Mouse (Mus musculus) hindbrain, embryonic 12.5 days (tissue): ENCODE results near the gene Gm597. TPM values are rescaled to one million over a fixed set of nuclear protein-coding genes. Genes with fewer than 3 reads are reported as not detected.

ENCODE experiments used
- ATAC-seq: fragments of 200-750 bp; cut with Nextera tagmentation; 2 replicates; pipeline ENCODE4 v1.8.0; 2017; ENCODE audit warnings: moderate TSS enrichment; ENCODE audit not compliant: low FRiP score
- H3K27ac ChIP-seq: fragments of 300-500 bp; sonication (generic); 2 replicates; pipeline ENCODE4 v1.5.1; 2016; ENCODE audit warnings: mild to moderate bottlenecking
- H3K27me3 ChIP-seq: fragments of 300-500 bp; sonication (generic); 2 replicates; pipeline ENCODE4 v1.6.1; 2016; ENCODE audit warnings: mild to moderate bottlenecking
- H3K36me3 ChIP-seq: fragments of 300-500 bp; sonication (generic); 2 replicates; pipeline ENCODE4 v1.6.1; 2016; ENCODE audit warnings: mild to moderate bottlenecking
- H3K4me1 ChIP-seq: fragments of 300-500 bp; sonication (generic); 2 replicates; pipeline ENCODE4 v1.6.1; 2016
- H3K4me2 ChIP-seq: fragments of 300-500 bp; sonication (generic); replicated peaks from 2 replicates; pipeline ENCODE4 v1.6.1; 2016; ENCODE audit warnings: mild to moderate bottlenecking
- H3K4me3 ChIP-seq: fragments of 300-500 bp; sonication (generic); 2 replicates; pipeline ENCODE4 v1.5.1; 2016; ENCODE audit warnings: mild to moderate bottlenecking
- H3K9ac ChIP-seq: fragments of 300-500 bp; sonication (generic); 2 replicates; pipeline ENCODE4 v1.6.1; 2016; ENCODE audit warnings: mild to moderate bottlenecking, moderate library complexity
- H3K9me3 ChIP-seq: fragments of 300-500 bp; sonication (generic); replicated peaks from 2 replicates; pipeline ENCODE4 v1.6.1; 2016; ENCODE audit warnings: mild to moderate bottlenecking
- WGBS: fragments of 180-500 bp; shearing (Covaris S2); methylation state at CpG from one replicate; pipeline ENCODE4 v1.1.7; 2016; 5-methylcytosine and 5-hydroxymethylcytosine counted together
- polyA plus RNA-seq: library from polyadenylated mRNA; unstranded; fragments of >200 nt; fragmentation: Nextera tagmentation; extraction: Ambion mirVana; gene quantifications from 2 replicates; pipeline ENCODE4 v1.2.1, GENCODE M21; 2016

Gm597 gene
- not detected in 2 replicates for polyA plus RNA-seq

DNA sequence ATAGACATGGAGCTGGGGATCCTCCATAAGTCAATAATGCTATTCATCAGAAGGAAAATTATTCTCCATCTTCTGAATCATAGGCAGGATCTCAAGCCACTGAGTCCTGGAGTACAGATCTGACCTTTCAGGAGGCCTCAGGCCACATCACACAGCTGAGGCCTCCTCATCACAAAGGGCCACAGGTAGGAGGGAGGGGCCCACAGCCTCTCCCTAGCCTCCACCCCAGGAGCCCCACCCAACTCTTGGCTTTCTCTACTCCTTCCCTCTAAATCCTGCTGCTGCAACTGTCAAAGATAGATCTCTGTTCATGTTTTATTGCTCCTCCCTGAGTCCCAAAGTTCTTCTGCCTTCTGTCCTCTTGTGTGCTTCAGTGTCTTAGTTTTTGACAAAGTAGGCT lies at the start of gene Gm597:
Gm597 (minus strand) TSS at position 101 of the 400 bp plus-strand sequence.
- Histone ChIP-seq H3K36me3 (no peaks in the 10 kb centered on the region), H3K9me3 (no peaks in the 10 kb centered on the region), H3K4me1 (no peaks in the 10 kb centered on the region), H3K9ac (no peak within 1 kb of the TSS), H3K27me3 (no peaks in the 10 kb centered on the region), H3K4me2 (no peak within 1 kb of the TSS), H3K27ac (no peak within 1 kb of the TSS), H3K4me3 (no peak within 1 kb of the TSS)
- no peak for ATAC-seq

DNA sequence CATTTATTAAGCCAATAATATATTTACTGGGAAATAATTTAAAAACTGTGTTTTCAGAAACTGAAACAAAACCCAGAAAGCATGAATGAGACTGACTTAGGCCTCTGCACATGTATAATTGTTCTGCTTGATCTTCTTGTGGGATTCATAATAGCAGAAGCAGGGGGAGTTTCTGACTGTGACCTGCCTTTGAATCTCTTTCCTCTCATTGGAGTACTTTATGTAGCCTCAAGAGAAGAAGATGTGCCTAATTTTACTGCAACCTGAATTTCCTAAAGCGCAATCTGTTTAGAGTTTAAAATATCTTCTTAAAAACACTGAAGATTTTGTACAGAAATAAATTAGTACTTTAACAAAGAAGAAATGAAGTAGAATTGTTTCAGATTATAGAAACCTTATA lies 27.6 kb upstream of the Gm597 start:
- Histone ChIP-seq H3K27me3 (no peaks in the 10 kb centered on the region), H3K36me3 (no peaks in the 10 kb centered on the region), H3K4me1 (no peaks in the 10 kb centered on the region), H3K9ac (no peak overlapping the region), H3K4me3 (no peak overlapping the region), H3K9me3 (no peaks in the 10 kb centered on the region), H3K4me2 (no peak overlapping the region), H3K27ac (no peak overlapping the region)
- 98% methylated on average over 1 of the region's 1 CpGs for WGBS
- ATAC-seq = no peak

DNA sequence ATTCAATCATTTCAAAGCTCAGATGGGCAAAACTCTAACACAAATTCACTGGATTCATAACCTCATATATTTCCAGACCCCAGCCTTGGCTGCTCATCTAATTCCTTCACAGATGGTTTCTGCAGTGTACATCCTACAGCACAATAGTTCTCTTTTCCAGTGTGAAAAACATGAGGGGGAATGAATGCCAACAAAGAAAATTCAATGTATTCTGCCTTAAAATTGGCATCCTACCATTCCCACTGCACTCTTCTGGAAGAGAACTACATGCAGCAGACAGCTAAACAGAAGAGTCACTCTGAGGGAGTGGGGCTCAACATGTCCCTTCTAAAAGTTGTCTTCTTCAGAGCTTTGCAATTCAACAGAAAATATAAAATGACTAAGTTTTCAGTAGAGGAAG lies 26.6 kb upstream of the Gm597 start:
- Histone ChIP-seq H3K4me2 (no peak overlapping the region), H3K4me1 (no peaks in the 10 kb centered on the region), H3K27ac (no peak overlapping the region), H3K9ac (no peak overlapping the region), H3K36me3 (no peaks in the 10 kb centered on the region), H3K27me3 (no peaks in the 10 kb centered on the region), H3K4me3 (no peak overlapping the region), H3K9me3 (no peaks in the 10 kb centered on the region)
- ATAC-seq = no peak

DNA sequence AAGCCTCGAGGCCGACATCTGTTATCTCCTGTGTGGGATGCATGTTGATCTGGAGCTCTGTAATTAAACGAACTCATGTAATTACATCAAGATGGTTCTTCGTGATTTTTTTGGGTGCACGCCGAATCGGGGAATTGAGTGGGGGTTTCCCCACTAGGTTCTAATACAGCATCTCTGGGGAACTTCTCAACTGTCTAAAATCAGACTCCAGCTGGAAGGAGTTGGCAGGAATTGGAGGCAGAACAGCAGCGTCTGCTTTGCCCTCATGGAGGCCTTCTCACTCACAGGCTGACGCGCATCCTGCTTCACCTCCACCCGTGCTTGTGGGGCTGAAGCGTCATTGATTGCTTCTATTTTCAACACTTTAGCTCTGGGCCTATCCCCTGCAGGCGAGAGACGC lies 20.8 kb upstream of the Gm597 start:
- no peak overlapping the region for H3K4me3 ChIP-seq
- H3K4me1 ChIP-seq = no peaks in the 10 kb centered on the region
- WGBS = 92% methylated on average over 14 of the region's 14 CpGs
- no peak overlapping the region for H3K27ac ChIP-seq
- no peak overlapping the region for H3K9ac ChIP-seq
- H3K4me2 ChIP-seq = no peak overlapping the region
- H3K27me3 ChIP-seq = no peaks in the 10 kb centered on the region
- H3K36me3 ChIP-seq = no peaks in the 10 kb centered on the region
- H3K9me3 ChIP-seq = no peaks in the 10 kb centered on the region
- no peak for ATAC-seq
